Mouse (Mus musculus): Measurements from ENCODE around the gene Gm28230. TPM values are rescaled to one million over a fixed set of nuclear protein-coding genes. Genes with fewer than 3 reads are reported as not detected.

Gene Gm28230
- polyA plus RNA-seq, 2 experiments, result 0.18 to 5.0 TPM

GRCm38 (mm10) chr2:74703317-74703716 is 23.2 kb upstream of the Gm28230 start:
- H3K4me3 ChIP-seq (replicated peaks; ENCODE audit: low read length), result no peak overlapping the region
- DNase-seq (ENCODE audit: low spot score) (no peak), ATAC-seq (ENCODE audit: low FRiP score, low read depth) (no peak)
- H3K27ac ChIP-seq (replicated peaks; ENCODE audit: low read depth, low read length), result no peak overlapping the region
- H3K9ac ChIP-seq (ENCODE audit: low read depth, low read length, severe bottlenecking), result no peak overlapping the region
- 11% methylated on average over 10 of the region's 10 CpGs for WGBS
- H3K27me3 ChIP-seq (ENCODE audit: control insufficient read depth, insufficient read depth, low read length), result peaks cover 79% of the 10 kb centered on the region
- TF ChIP-seq POLR2A (IDR thresholded peaks at IDR 0.05; ENCODE audit: borderline replicate concordance, extremely low read depth, insufficient read depth, insufficient read length), result no peak
- H3K9me3 ChIP-seq (ENCODE audit: control insufficient read depth, low read length), result no peaks in the 10 kb centered on the region
- no peak overlapping the region for H3K4me2 ChIP-seq (replicated peaks; ENCODE audit: low read depth, low read length, severe bottlenecking)
- no peaks in the 10 kb centered on the region for H3K36me3 ChIP-seq (ENCODE audit: control insufficient read depth, insufficient read depth, low read length)
- H3K4me1 ChIP-seq (ENCODE audit: control insufficient read depth, insufficient read depth, low read length), result peaks cover 12% of the 10 kb centered on the region

GRCm38 (mm10) chr2:74703720-74704392 is 22.7 kb upstream of the Gm28230 start:
- peaks cover 84% of the 10 kb centered on the region for H3K27me3 ChIP-seq (ENCODE audit: control insufficient read depth, insufficient read depth, low read length)
- DNase-seq (ENCODE audit: low spot score), result no peak
- H3K4me3 ChIP-seq (replicated peaks; ENCODE audit: low read length), result peak overlapping the region; percentile 53
- peak overlapping the region; percentile 78 for H3K4me2 ChIP-seq (replicated peaks; ENCODE audit: low read depth, low read length, severe bottlenecking)
- 5% methylated on average over 26 of the region's 26 CpGs for WGBS
- no peaks in the 10 kb centered on the region for H3K36me3 ChIP-seq (ENCODE audit: control insufficient read depth, insufficient read depth, low read length)
- H3K27ac ChIP-seq (replicated peaks; ENCODE audit: low read depth, low read length), result no peak overlapping the region
- no peak overlapping the region for H3K9ac ChIP-seq (ENCODE audit: low read depth, low read length, severe bottlenecking)
- no peak for ATAC-seq (ENCODE audit: low FRiP score, low read depth)
- no peaks in the 10 kb centered on the region for H3K9me3 ChIP-seq (ENCODE audit: control insufficient read depth, low read length)
- H3K4me1 ChIP-seq (ENCODE audit: control insufficient read depth, insufficient read depth, low read length), result peaks cover 9% of the 10 kb centered on the region
- no peak for TF ChIP-seq POLR2A (IDR thresholded peaks at IDR 0.05; ENCODE audit: borderline replicate concordance, extremely low read depth, insufficient read depth, insufficient read length)

GRCm38 (mm10) chr2:74704393-74704998 is 22.0 kb upstream of the Gm28230 start, which contains the start of gene Hoxd8:
Gene Hoxd8 (plus strand): TSS chr2:74704615.
- peak within 1 kb of the TSS; percentile 73 for H3K9ac ChIP-seq (ENCODE audit: low read depth, low read length, severe bottlenecking)
- DNase-seq (ENCODE audit: low spot score) (no peak), ATAC-seq (ENCODE audit: low FRiP score, low read depth) (peak; percentile 15; the same call in 1 of the 2 replicates)
- H3K9me3 ChIP-seq (ENCODE audit: control insufficient read depth, low read length), result no peaks in the 10 kb centered on the region
- peak within 1 kb of the TSS; percentile 78 for H3K4me2 ChIP-seq (replicated peaks; ENCODE audit: low read depth, low read length, severe bottlenecking)
- H3K4me3 ChIP-seq (replicated peaks; ENCODE audit: low read length), result peak within 1 kb of the TSS; percentile 53
- 2% methylated on average over 22 of the region's 52 CpGs for WGBS
- peaks cover 5% of the 10 kb centered on the region for H3K4me1 ChIP-seq (ENCODE audit: control insufficient read depth, insufficient read depth, low read length)
- H3K36me3 ChIP-seq (ENCODE audit: control insufficient read depth, insufficient read depth, low read length), result no peaks in the 10 kb centered on the region
- peaks cover 85% of the 10 kb centered on the region for H3K27me3 ChIP-seq (ENCODE audit: control insufficient read depth, insufficient read depth, low read length)
- no peak for TF ChIP-seq POLR2A (IDR thresholded peaks at IDR 0.05; ENCODE audit: borderline replicate concordance, extremely low read depth, insufficient read depth, insufficient read length)
- peak within 1 kb of the TSS; percentile 83 for H3K27ac ChIP-seq (replicated peaks; ENCODE audit: low read depth, low read length)

DNA sequence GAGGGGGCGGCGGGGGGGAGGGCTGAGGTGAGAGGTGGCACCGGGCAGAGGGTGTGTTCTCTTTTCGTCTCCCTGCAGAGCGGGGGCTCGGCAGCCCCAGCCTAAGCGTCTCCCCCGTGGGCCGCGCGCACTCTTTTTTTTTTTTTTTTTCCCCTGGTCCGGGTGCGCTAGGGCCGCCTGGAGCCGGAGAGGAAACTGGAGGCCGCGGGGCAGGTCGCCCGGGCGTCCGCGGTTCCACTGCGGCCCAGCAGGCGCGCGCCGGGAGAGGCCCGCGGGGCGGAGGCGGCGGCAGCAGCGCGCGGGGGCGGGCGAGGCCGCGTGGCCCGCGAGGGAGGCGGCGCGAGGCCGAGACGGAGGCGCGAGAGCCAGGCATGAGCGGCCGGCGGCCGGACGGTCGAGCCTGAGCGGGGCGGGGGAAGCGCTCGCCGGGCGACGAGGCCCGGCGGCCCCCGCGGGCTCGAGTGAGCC is 21.5 kb upstream of the Gm28230 start:
- H3K36me3 ChIP-seq (ENCODE audit: control insufficient read depth, insufficient read depth, low read length), result no peaks in the 10 kb centered on the region
- WGBS, result under 1% methylated on average over 21 of the region's 66 CpGs
- peaks cover 3% of the 10 kb centered on the region; the same call in 1 of the 2 replicates for H3K4me1 ChIP-seq (ENCODE audit: control insufficient read depth, insufficient read depth, low read length)
- peak overlapping the region; percentile 83 for H3K27ac ChIP-seq (replicated peaks; ENCODE audit: low read depth, low read length)
- no peak for DNase-seq (ENCODE audit: low spot score)
- TF ChIP-seq POLR2A (IDR thresholded peaks at IDR 0.05; ENCODE audit: borderline replicate concordance, extremely low read depth, insufficient read depth, insufficient read length), result no peak
- peaks cover 85% of the 10 kb centered on the region for H3K27me3 ChIP-seq (ENCODE audit: control insufficient read depth, insufficient read depth, low read length)
- H3K4me3 ChIP-seq (replicated peaks; ENCODE audit: low read length), result peak overlapping the region; percentile 53
- H3K4me2 ChIP-seq (replicated peaks; ENCODE audit: low read depth, low read length, severe bottlenecking), result peak overlapping the region; percentile 78
- peak overlapping the region; percentile 73 for H3K9ac ChIP-seq (ENCODE audit: low read depth, low read length, severe bottlenecking)
- H3K9me3 ChIP-seq (ENCODE audit: control insufficient read depth, low read length), result no peaks in the 10 kb centered on the region
- peak; percentile 16 for ATAC-seq (ENCODE audit: low FRiP score, low read depth)

DNA sequence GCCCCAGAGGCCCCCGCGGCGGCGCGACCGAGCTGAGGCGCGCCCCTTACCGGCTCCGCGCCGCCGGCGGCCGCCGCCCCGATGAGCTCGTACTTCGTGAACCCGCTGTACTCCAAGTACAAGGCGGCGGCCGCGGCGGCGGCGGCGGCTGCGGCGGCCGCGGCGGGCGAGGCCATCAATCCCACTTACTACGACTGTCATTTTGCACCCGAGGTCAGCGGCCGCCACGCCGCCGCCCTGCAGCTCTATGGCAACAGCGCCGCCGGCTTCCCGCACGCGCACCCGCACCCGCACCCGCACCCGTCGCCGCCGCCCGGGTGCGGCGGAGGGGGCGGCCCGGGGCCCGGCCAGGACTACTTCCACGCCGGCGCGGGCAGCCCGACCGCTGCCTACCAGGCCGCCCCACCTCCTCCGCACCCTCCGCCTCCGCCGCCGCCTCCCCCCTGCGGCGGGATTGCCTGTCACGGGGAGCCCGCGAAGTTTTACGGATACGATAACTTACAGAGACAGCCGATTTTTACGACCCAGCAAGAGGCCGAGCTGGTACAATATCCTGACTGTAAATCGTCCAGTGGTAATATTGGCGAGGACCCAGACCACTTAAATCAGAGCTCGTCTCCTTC is 20.9 kb upstream of the Gm28230 start:
- H3K9me3 ChIP-seq (ENCODE audit: control insufficient read depth, low read length), result no peaks in the 10 kb centered on the region
- no peak for DNase-seq (ENCODE audit: low spot score)
- peaks cover 3% of the 10 kb centered on the region; the same call in 1 of the 2 replicates for H3K4me1 ChIP-seq (ENCODE audit: control insufficient read depth, insufficient read depth, low read length)
- no peaks in the 10 kb centered on the region for H3K36me3 ChIP-seq (ENCODE audit: control insufficient read depth, insufficient read depth, low read length)
- peak; percentile 10; the same call in 1 of the 2 replicates for ATAC-seq (ENCODE audit: low FRiP score, low read depth)
- TF ChIP-seq POLR2A (IDR thresholded peaks at IDR 0.05; ENCODE audit: borderline replicate concordance, extremely low read depth, insufficient read depth, insufficient read length), result no peak
- under 1% methylated on average over 22 of the region's 85 CpGs for WGBS
- H3K9ac ChIP-seq (ENCODE audit: low read depth, low read length, severe bottlenecking), result peak overlapping the region; percentile 73
- H3K27me3 ChIP-seq (ENCODE audit: control insufficient read depth, insufficient read depth, low read length), result peaks cover 85% of the 10 kb centered on the region
- peak overlapping the region; percentile 83 for H3K27ac ChIP-seq (replicated peaks; ENCODE audit: low read depth, low read length)
- peak overlapping the region; percentile 53 for H3K4me3 ChIP-seq (replicated peaks; ENCODE audit: low read length)
- peak overlapping the region; percentile 78 for H3K4me2 ChIP-seq (replicated peaks; ENCODE audit: low read depth, low read length, severe bottlenecking)

Measured in limb, embryonic 14.5 days (tissue).